Mouse (Mus musculus) left cerebral cortex, postnatal 36 days (tissue): Measurements from ENCODE around the gene Zdhhc6. TPM values are rescaled to one million over a fixed set of nuclear protein-coding genes. Genes with fewer than 3 reads are reported as not detected.

Source experiments
- DNase-seq, 2 experiments: peaks; one replicate each; pipeline ENCODE4 v3.0.0; 2021 to 2022; ENCODE audit warnings: low spot score in 2 of 2, mixed read lengths in 1 of 2
- intact Hi-C: fragments of 180-260 bp; cut with DNase I; formaldehyde crosslinking; loops from one replicate; pipeline ENCODE4 v1.15.1; 2025
- total RNA-seq, 2 experiments: library from RNA; stranded (reverse); gene quantifications; 2 replicates each; pipeline ENCODE4 v1.2.3; 2021

The Zdhhc6 gene
- total RNA-seq, 2 experiments from 2014 or later: 26.1 to 29.0 TPM

- DNase-seq: no peak
- intact Hi-C loops: no loop called here
Measured at GRCm38 (mm10) chr19:55266786-55267185, 49.0 kb downstream of the Zdhhc6 start.

GRCm38 (mm10) chr19:55265269-55265668 is 50.6 kb downstream of the Zdhhc6 start:
- DNase-seq: no peak
- intact Hi-C loops: no loop called here

- DNase-seq: no peak
Measured at GRCm38 (mm10) chr19:55260389-55261184, 55.2 kb downstream of the Zdhhc6 start.

GRCm38 (mm10) chr19:55258514-55258913 is 57.3 kb downstream of the Zdhhc6 start:
- no peak for DNase-seq
- intact Hi-C loops: loop anchor here (5.0 kb wide), 1 partner anchor 34 kb away; no protein-coding TSS in a partner anchor

More at GRCm38 (mm10) chr19:55260389-55261184, 55.2 kb downstream of the Zdhhc6 start:
- intact Hi-C loops: no loop called here

- intact Hi-C loops: loop anchor here (5.0 kb wide), 1 partner anchor 34 kb away; no protein-coding TSS in a partner anchor
- DNase-seq: no peak
Measured at GRCm38 (mm10) chr19:55257656-55258375, 58.0 kb downstream of the Zdhhc6 start.

- peak; percentile 23 to 43 for DNase-seq
- intact Hi-C loops: loop anchor here (5.0 kb wide), 1 partner anchor 36 kb away; no protein-coding TSS in a partner anchor
Measured at GRCm38 (mm10) chr19:55256156-55256555, 59.7 kb downstream of the Zdhhc6 start.

- no peak for DNase-seq
- intact Hi-C loops: loop anchor here (2.0 to 5.0 kb wide), 2 partner anchors 36 to 38 kb away; no protein-coding TSS in a partner anchor
Measured at GRCm38 (mm10) chr19:55254513-55255016, 61.3 kb downstream of the Zdhhc6 start.

GRCm38 (mm10) chr19:55253570-55254441 is 62.0 kb downstream of the Zdhhc6 start:
- DNase-seq: peak; percentile 63 to 64
- intact Hi-C loops: loop anchor here (2.0 kb wide), 1 partner anchor 35 kb away; no protein-coding TSS in a partner anchor

- DNase-seq: no peak
- intact Hi-C loops: no loop called here
Measured at GRCm38 (mm10) chr19:55253239-55253569, 62.6 kb downstream of the Zdhhc6 start.

- no peak for DNase-seq
- intact Hi-C loops: no loop called here
Measured at GRCm38 (mm10) chr19:55251383-55252124, 64.3 kb downstream of the Zdhhc6 start, which contains the start of gene Acsl5. Gene Acsl5, plus strand, starts transcription at chr19:55251938.

- intact Hi-C loops: no loop called here
- no peak for DNase-seq
Measured at GRCm38 (mm10) chr19:55250451-55250850, 65.4 kb downstream of the Zdhhc6 start.

GRCm38 (mm10) chr19:55247991-55248520 is 67.8 kb downstream of the Zdhhc6 start:
- no peak for DNase-seq
- intact Hi-C loops: no loop called here

- intact Hi-C loops: no loop called here
- no peak for DNase-seq
Measured at GRCm38 (mm10) chr19:55247563-55247962, 68.3 kb downstream of the Zdhhc6 start.

GRCm38 (mm10) chr19:55244791-55245231 is 71.0 kb downstream of the Zdhhc6 start:
- intact Hi-C loops: no loop called here
- peak; percentile 56 to 66 for DNase-seq

- intact Hi-C loops: no loop called here
- DNase-seq: no peak
Measured at GRCm38 (mm10) chr19:55241186-55241645, 74.6 kb downstream of the Zdhhc6 start, which contains the start of gene Gucy2g. Gene Gucy2g, minus strand, starts transcription at chr19:55241236.

- DNase-seq: no peak
- intact Hi-C loops: no loop called here
Measured at GRCm38 (mm10) chr19:55239766-55240426, 75.9 kb downstream of the Zdhhc6 start.

GRCm38 (mm10) chr19:55236564-55236963 is 79.3 kb downstream of the Zdhhc6 start:
- intact Hi-C loops: no loop called here
- peak; percentile 47 to 56 for DNase-seq

GRCm38 (mm10) chr19:55236026-55236425 is 79.8 kb downstream of the Zdhhc6 start:
- DNase-seq: no peak
- intact Hi-C loops: no loop called here
